Mouse (Mus musculus): Measurements from ENCODE around the gene Jmjd6.

The Jmjd6 gene

DNA sequence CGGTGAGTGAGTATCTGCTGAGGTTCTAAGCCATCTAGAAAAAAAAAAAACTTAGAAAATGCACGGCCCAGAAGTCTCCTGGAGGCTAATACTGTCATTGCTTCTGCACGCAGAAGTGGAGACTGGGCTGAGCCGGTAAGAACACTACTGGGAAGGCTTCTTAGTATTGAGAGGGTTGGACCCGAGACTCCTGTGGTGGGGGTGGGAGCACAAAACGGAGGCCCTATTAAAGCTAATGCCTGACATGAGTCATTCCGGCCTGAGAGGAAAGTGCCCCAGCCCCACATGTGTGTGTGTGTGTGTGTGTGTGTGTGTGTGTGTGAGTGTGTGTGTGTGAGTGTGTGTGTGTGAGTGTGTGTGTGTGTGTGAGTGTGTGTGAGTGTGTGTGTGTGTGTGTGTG, 36.1 kb downstream of the Jmjd6 start:
- peak; percentile 30 for DNase-seq (ENCODE audit: low read depth, low spot score)

- DNase-seq (ENCODE audit: low read depth, low spot score), result no peak
These were observed 36.8 kb downstream of the Jmjd6 start for GRCm38 (mm10) chr11:116806136-116807071.

DNA sequence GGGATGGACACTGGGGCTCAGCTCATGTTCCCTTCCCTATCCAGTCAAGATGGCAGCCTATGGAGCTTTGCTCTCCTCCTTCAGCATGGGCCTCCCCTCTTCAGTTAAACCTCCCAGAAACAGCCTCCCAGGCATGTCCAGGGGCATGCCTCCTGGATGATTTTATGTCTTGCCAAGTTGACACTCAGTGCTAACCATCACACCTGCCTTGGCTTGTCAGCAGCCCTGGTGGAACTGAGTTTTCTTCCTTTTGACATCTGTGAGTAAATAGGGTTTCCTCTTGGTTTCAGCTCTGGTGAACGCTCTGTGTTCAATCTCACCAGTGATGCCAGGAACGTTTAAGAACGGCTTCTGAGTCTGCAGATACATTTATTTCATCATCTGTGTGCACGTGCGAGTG, 40.5 kb downstream of the Jmjd6 start:
- DNase-seq (ENCODE audit: low read depth, low spot score), result no peak

- no peak for DNase-seq (ENCODE audit: low read depth, low spot score)
These were observed 42.1 kb downstream of the Jmjd6 start for GRCm38 (mm10) chr11:116801106-116801505.

DNA sequence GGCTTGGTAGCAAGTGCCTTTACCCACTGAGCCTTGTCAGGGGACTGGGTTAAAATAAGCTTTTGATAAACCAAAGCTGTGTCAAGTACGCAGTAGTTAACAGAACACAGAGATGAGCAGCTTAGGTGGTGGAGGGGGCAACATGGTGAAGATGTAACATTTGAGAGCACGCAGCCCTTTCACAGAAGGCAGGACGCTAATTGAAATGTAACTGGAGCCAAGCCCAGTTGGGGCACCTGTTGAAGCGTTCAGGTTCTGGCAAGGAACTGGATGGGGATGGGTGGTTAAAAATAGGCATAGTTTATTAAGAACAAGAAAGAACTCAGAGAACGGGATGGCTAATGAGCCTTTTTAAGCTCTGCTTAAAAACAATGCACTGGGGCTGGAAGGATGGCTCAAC, 43.9 kb downstream of the Jmjd6 start:
- DNase-seq (ENCODE audit: low read depth, low spot score), result no peak
